Mouse (Mus musculus): ENCODE data around the gene Rtl4. TPM values are rescaled to one million over a fixed set of nuclear protein-coding genes. Genes with fewer than 3 reads are reported as not detected.

The Rtl4 gene
- total and polyA plus RNA-seq, 3 experiments, result not detected

DNA sequence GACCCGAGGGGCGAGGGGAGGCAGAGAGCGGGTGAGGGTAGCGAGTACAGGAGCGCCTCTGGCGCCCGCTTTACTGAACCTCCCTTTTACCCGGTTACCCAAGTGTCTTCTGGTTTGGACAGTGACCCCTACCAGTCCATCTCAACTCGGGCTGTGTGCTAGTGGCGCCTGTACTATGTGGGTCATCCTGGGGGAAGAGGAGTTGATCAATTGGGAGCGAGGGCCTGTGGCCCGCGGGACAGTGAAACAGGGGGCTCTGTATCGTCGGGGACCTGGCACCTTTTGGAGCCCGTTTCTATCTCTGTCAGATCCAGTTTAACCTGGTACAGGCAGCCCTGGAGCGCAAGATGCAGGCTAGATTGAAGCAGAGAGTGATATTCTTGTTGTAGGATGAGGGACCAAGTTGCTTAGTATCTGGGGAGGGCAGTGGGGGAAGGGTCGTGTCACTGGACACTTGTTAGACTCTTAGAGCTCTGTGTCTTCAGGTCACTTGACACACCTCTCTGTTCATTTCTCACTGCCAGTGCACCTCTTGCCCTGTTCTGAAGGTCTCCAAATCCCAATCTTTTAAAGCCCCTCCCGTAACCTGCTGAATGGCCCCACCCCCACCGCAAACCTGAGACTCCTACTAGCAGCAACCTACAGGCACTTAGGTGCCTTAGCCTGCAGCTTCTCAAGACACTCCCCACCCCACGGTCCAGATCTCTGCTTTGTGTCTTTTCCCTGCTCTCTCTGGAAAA lies 582 bp downstream of the Rtl4 start:
- Histone ChIP-seq H3K9me3 (replicated peaks) (no peaks in the 10 kb centered on the region), H3K27me3 (ENCODE audit: insufficient read depth, low read length) (no peaks in the 10 kb centered on the region), H3K4me3 (ENCODE audit: low read depth, low read length) (no peak overlapping the region), H3K4me1 (ENCODE audit: insufficient read depth, low read depth, low read length) (no peaks in the 10 kb centered on the region), H3K36me3 (replicated peaks) (no peaks in the 10 kb centered on the region)
- DNase-seq (ENCODE audit: low spot score), result no peak
- no peak for TF ChIP-seq GATA2 (IDR thresholded peaks at IDR 0.05; ENCODE audit: borderline replicate concordance, low read depth, low read length)
- TF ChIP-seq CTCF (IDR thresholded peaks at IDR 0.05; ENCODE audit: low read depth, low read length), result no peak
- TF ChIP-seq TAL1 (conservative IDR thresholded peaks at IDR 0.05; ENCODE audit: low read depth, low read length), result no peak
- TF ChIP-seq GATA1 (IDR thresholded peaks at IDR 0.05; ENCODE audit: borderline replicate concordance, low read length), result no peak
- no peak for TF ChIP-seq POLR2AphosphoS5 (IDR thresholded peaks at IDR 0.05; ENCODE audit: insufficient replicate concordance, low read depth, low read length)
- ATAC-seq (ENCODE audit: extremely low read depth, insufficient number of reproducible peaks, low FRiP score, poor library complexity, severe bottlenecking), result no peak

DNA sequence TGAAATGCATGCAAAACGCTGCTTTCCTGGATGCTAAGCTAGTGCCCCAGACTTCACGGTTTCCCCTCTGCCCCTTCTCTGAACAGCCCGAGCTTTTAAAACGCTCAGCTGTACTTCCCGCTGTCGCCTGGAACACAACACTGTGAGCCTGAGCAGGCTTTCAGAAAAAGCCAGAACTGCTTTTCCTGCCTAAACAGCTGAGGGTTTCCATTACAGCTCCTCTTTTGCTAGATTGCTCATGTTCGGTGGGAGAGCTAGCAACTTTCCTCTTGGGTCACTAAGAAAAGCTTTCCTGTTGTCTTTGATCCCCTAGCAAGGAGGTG lies 1.1 kb downstream of the Rtl4 start:
- no peak for ATAC-seq (ENCODE audit: extremely low read depth, insufficient number of reproducible peaks, low FRiP score, poor library complexity, severe bottlenecking)
- H3K36me3 ChIP-seq (replicated peaks), result no peaks in the 10 kb centered on the region
- no peaks in the 10 kb centered on the region for H3K4me1 ChIP-seq (ENCODE audit: insufficient read depth, low read depth, low read length)
- H3K9me3 ChIP-seq (replicated peaks), result no peaks in the 10 kb centered on the region
- TF ChIP-seq TAL1 (conservative IDR thresholded peaks at IDR 0.05; ENCODE audit: low read depth, low read length) (no peak), GATA2 (IDR thresholded peaks at IDR 0.05; ENCODE audit: borderline replicate concordance, low read depth, low read length) (no peak), GATA1 (IDR thresholded peaks at IDR 0.05; ENCODE audit: borderline replicate concordance, low read length) (no peak), CTCF (IDR thresholded peaks at IDR 0.05; ENCODE audit: low read depth, low read length) (no peak), POLR2AphosphoS5 (IDR thresholded peaks at IDR 0.05; ENCODE audit: insufficient replicate concordance, low read depth, low read length) (no peak)
- no peak overlapping the region for H3K4me3 ChIP-seq (ENCODE audit: low read depth, low read length)
- no peaks in the 10 kb centered on the region for H3K27me3 ChIP-seq (ENCODE audit: insufficient read depth, low read length)
- DNase-seq (ENCODE audit: low spot score), result no peak

DNA sequence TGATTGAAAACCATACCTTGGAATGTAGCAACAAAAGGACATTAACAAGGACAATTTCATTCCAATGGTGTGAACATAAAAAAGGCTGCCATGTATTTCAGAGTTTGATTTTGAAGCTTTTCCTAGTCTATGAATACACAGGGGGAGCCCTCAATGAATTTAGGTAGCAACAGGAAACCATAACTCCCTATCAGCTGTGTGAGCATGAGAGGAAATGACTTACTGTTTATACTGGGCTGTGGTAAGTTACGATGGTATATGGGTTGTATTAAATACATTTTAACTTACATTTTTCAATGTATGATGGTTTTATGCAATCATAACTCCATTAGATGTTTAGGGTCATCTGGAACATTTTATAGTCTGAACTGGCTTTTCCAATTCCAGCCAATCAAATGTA lies 27.6 kb downstream of the Rtl4 start:
- ATAC-seq (ENCODE audit: extremely low read depth, insufficient number of reproducible peaks, low FRiP score, poor library complexity, severe bottlenecking), result no peak
- TF ChIP-seq CTCF (IDR thresholded peaks at IDR 0.05; ENCODE audit: low read depth, low read length) (no peak), GATA2 (IDR thresholded peaks at IDR 0.05; ENCODE audit: borderline replicate concordance, low read depth, low read length) (no peak), GATA1 (IDR thresholded peaks at IDR 0.05; ENCODE audit: borderline replicate concordance, low read length) (no peak), POLR2AphosphoS5 (IDR thresholded peaks at IDR 0.05; ENCODE audit: insufficient replicate concordance, low read depth, low read length) (no peak), TAL1 (conservative IDR thresholded peaks at IDR 0.05; ENCODE audit: low read depth, low read length) (no peak)
- no peak overlapping the region for H3K4me3 ChIP-seq (ENCODE audit: low read depth, low read length)

DNA sequence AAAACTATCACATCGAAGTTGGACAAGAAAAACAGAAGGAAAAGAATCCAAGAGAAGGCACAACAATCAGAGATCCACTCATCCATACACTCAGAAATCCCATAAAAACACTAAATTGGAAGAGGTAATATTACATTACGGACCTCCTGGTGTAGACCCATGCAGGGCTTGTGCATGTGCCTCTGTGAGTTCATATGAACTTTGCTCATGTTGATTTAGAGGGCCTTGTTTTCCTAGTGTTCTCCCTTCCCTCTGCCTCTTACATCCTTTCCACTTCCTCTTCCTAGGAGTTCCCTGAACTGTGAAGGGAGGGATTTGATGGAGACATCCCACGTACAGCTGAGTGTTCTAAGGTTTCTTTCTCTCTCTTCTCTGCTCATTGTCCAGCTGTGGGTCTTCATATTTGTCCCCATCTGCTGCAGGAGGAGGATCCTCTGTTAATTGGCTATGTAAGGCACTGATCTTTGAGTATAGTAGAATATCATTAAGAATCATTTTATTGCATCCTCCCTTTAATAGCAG lies 58.9 kb downstream of the Rtl4 start:
- no peak for ATAC-seq (ENCODE audit: extremely low read depth, insufficient number of reproducible peaks, low FRiP score, poor library complexity, severe bottlenecking)
- no peaks in the 10 kb centered on the region for H3K9me3 ChIP-seq (replicated peaks)
- no peak overlapping the region for H3K4me3 ChIP-seq (ENCODE audit: low read depth, low read length)
- no peak for TF ChIP-seq TAL1 (conservative IDR thresholded peaks at IDR 0.05; ENCODE audit: low read depth, low read length)
- no peak for TF ChIP-seq GATA1 (IDR thresholded peaks at IDR 0.05; ENCODE audit: borderline replicate concordance, low read length)
- TF ChIP-seq GATA2 (IDR thresholded peaks at IDR 0.05; ENCODE audit: borderline replicate concordance, low read depth, low read length), result no peak
- no peak for TF ChIP-seq POLR2AphosphoS5 (IDR thresholded peaks at IDR 0.05; ENCODE audit: insufficient replicate concordance, low read depth, low read length)
- TF ChIP-seq CTCF (IDR thresholded peaks at IDR 0.05; ENCODE audit: low read depth, low read length), result no peak
- no peak for DNase-seq (ENCODE audit: low spot score)
- no peaks in the 10 kb centered on the region for H3K4me1 ChIP-seq (ENCODE audit: insufficient read depth, low read depth, low read length)
- H3K36me3 ChIP-seq (replicated peaks), result no peaks in the 10 kb centered on the region
- H3K27me3 ChIP-seq (ENCODE audit: insufficient read depth, low read length), result no peaks in the 10 kb centered on the region

More for the DNA sequence above, 27.6 kb downstream of the Rtl4 start:
- DNase-seq (ENCODE audit: low spot score), result no peak
- Histone ChIP-seq H3K9me3 (replicated peaks) (no peaks in the 10 kb centered on the region), H3K4me1 (ENCODE audit: insufficient read depth, low read depth, low read length) (no peaks in the 10 kb centered on the region), H3K27me3 (ENCODE audit: insufficient read depth, low read length) (no peaks in the 10 kb centered on the region), H3K36me3 (replicated peaks) (no peaks in the 10 kb centered on the region)

DNA sequence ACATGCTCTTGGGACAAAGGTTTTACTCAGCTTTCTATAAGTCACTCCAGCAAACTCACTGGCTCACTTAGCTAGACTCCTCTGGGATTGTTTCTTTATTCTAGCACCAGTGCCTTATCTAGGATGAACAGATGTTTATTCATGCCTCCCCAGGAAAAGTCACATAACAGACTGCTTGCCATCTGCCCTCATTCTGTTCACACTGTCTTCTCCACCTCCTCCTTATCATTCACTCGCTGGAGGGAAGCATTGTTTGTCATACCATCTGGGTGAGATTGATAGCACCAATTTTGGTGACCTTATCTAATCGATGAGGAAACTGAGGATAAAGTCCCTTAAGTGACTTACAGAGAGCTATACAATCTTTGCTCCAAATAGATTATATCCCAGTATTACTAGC lies 298.3 kb downstream of the Rtl4 start:
- ATAC-seq (ENCODE audit: extremely low read depth, insufficient number of reproducible peaks, low FRiP score, poor library complexity, severe bottlenecking) (no peak), DNase-seq (ENCODE audit: low spot score) (no peak)
- no peak overlapping the region for H3K4me3 ChIP-seq (ENCODE audit: low read depth, low read length)
- H3K9me3 ChIP-seq (replicated peaks), result no peaks in the 10 kb centered on the region
- no peaks in the 10 kb centered on the region for H3K4me1 ChIP-seq (ENCODE audit: insufficient read depth, low read depth, low read length)
- TF ChIP-seq CTCF (IDR thresholded peaks at IDR 0.05; ENCODE audit: low read depth, low read length) (no peak), POLR2AphosphoS5 (IDR thresholded peaks at IDR 0.05; ENCODE audit: insufficient replicate concordance, low read depth, low read length) (no peak), GATA1 (IDR thresholded peaks at IDR 0.05; ENCODE audit: borderline replicate concordance, low read length) (no peak), TAL1 (conservative IDR thresholded peaks at IDR 0.05; ENCODE audit: low read depth, low read length) (no peak), GATA2 (IDR thresholded peaks at IDR 0.05; ENCODE audit: borderline replicate concordance, low read depth, low read length) (no peak)
- no peaks in the 10 kb centered on the region for H3K36me3 ChIP-seq (replicated peaks)
- no peaks in the 10 kb centered on the region for H3K27me3 ChIP-seq (ENCODE audit: insufficient read depth, low read length)

DNA sequence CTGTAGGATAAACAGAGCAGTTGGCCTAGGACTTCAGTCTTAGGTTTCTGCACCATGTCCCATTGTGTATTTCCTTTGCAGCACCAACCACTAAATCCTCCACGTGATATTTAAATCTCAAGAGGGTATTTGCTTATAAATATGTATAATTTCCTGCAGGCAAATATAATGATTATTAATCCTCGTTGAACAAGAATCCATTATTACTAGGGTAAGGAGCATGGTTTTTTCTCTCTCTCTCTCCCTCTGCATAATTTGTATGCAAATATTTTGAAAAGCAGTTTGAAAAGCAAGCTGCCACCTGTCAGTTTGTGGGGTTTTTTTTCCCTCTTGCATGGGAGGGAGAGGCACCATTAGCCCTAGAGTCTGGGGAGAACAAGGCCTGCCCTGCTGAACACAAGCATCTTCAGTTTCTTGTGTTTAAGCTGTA lies 376.8 kb downstream of the Rtl4 start:
- TF ChIP-seq GATA2 (IDR thresholded peaks at IDR 0.05; ENCODE audit: borderline replicate concordance, low read depth, low read length), result no peak
- no peak for TF ChIP-seq GATA1 (IDR thresholded peaks at IDR 0.05; ENCODE audit: borderline replicate concordance, low read length)
- TF ChIP-seq CTCF (IDR thresholded peaks at IDR 0.05; ENCODE audit: low read depth, low read length), result no peak
- no peak for TF ChIP-seq TAL1 (conservative IDR thresholded peaks at IDR 0.05; ENCODE audit: low read depth, low read length)
- TF ChIP-seq POLR2AphosphoS5 (IDR thresholded peaks at IDR 0.05; ENCODE audit: insufficient replicate concordance, low read depth, low read length), result no peak
- Histone ChIP-seq H3K4me3 (ENCODE audit: low read depth, low read length) (no peak overlapping the region), H3K27me3 (ENCODE audit: insufficient read depth, low read length) (no peaks in the 10 kb centered on the region), H3K4me1 (ENCODE audit: insufficient read depth, low read depth, low read length) (no peaks in the 10 kb centered on the region), H3K36me3 (replicated peaks) (no peaks in the 10 kb centered on the region), H3K9me3 (replicated peaks) (no peaks in the 10 kb centered on the region)
- DNase-seq (ENCODE audit: low spot score) (no peak), ATAC-seq (ENCODE audit: extremely low read depth, insufficient number of reproducible peaks, low FRiP score, poor library complexity, severe bottlenecking) (no peak)
